Mouse (Mus musculus) kidney, adult 11 months (tissue): ENCODE results near the gene Urgcp.
"Not testable (repeated sequence)": the region's sequence is repeated elsewhere in the genome, so short reads cannot be mapped to it uniquely, and the experiment has no call there.

Source experiments
- DNase-seq: peaks from one replicate; pipeline ENCODE4 v3.0.0; 2022

The Urgcp gene

DNA sequence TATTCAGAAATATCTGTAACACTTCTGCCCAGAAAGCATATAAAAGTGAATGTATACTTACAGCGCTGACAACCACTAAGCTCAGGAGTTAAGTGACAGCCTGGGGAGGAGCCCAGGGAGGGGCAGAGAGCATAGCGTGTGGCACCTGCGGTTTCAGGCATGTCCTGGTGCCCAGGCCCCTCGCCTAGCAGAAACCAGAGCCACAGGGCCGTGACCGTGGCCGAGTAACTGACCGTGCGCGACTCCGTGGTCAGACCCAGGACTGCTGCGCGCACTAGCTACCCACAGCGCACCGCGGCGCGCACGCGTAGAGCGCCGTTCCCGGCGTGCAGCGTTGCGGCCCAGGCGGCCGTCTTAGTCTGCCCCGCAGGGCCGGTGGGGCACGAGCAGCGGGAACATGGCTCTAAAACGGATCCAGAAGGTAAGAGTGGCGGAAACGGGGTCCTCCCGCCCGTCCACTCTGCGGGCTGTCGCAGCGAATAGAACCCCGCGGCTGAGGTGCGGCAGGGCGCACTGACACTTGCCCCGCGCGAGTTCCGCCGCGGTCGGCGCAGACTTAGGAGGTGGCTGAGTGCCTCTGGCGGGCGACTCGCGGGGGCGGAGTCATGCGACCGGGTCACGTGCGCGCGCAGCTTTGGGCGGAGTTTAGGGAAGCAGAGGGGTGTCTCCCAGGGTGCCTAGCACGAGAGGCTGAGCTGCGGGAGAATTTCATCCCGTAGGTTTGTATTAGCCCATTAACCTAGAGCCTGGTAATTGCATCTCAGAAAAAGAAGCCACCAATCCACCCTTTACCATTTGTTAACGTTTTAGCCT is at the start of gene Urgcp:
Urgcp (minus strand) TSS at position 557 of the 813 bp plus-strand sequence.
- peak; percentile 92 for DNase-seq

DNA sequence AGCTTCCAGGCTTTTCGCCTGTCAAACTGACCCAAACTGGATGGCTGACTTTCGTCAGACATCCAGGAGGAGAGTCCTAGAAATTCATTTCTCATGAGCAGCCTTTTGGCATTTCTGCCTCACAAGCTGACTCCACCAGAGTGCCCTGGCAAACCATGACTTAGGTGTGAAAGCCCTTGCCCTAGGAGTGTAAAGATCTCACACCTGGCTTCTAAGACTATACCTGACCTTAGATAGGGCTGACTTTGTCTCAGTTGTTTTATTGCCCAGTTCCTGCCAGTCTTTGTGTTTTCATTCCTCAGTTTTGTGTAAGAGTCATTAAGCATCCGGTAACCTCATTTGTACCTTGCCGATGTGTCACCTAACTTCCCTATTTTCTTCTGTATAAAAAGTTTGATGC is 47.3 kb upstream of the Urgcp start:
- not testable (repeated sequence) for DNase-seq

DNA sequence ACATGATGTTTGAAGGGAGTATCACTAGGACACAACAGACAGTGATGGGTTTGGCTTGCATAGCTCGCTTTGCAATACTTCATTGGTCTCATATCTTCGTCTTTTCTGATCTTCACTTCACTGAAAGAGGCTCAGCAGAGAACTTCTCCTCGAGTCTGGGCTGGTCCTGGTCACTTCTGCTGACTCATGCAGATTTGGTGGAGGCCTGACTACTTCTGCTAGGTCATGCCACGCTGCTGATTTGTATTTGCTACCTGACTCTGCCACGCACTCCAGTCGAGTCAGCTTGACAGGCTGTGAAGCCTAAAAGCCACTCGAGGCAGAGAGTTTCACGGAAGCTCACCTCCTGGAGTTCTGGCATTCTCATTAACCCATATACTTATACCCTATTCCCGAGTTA is 45.8 kb upstream of the Urgcp start:
- DNase-seq, result no peak

DNA sequence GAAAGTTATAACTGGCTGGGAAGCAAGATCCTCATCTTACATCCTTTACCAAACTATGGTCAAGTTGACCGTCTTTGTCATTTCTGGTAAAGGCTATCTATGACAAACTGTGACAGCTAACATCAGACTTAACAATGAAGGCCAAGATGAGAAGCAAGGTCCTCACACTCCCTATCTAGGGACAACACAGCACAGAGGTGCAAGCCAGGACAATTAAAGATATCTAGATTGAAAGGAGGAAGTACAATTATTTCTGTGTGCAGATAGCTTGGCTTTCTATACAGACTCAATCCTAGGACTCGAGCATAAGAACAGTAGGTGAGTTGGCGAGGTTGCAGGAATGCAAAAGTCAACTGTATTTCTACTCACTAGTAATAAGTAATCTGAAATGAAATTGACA is 43.5 kb upstream of the Urgcp start:
- DNase-seq, result no peak

DNA sequence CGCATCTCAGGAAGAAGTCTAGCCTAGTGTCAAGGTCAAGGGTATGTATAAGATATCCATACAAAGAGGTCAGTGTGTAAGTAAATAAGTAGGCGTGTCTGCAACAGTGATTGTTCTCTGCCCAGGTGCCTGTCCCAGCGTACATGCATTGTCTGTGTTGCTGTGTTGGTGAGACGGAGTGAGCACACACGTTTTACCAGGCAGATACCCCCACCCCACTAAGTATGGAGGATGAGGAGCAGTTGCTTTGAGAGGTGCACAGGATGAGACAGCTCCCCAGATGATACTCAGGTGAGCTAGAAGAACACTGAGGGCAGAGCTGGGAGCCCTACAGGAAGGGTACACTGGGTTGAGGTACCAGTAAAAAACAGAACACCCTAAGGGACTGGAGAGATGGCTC is 42.0 kb upstream of the Urgcp start:
- no peak for DNase-seq

DNA sequence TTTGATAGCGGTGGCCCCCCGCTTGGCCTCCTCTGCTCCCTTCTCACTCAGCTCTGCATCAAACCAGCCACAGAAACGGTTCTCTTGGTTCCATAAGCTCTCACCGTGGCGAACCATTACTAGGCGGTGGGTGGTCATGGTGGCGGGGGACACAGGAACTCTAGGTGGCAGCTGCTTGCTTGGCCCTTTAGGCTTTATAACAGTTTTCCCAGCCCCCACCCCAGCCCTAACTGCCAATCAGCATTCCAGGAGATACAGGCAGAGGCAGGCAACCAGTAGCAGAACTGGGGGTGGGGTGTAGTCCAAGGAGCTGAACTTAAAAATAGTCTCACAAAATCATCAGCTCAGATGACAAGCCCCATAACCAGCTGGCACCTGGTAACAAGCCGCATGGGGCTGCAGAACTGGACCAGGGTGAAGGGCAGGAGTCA is 41.4 kb upstream of the Urgcp start, which contains the start of gene Pgam2:
Pgam2 (minus strand) TSS at position 183 of the 431 bp plus-strand sequence.
- DNase-seq, result peak; percentile 52

DNA sequence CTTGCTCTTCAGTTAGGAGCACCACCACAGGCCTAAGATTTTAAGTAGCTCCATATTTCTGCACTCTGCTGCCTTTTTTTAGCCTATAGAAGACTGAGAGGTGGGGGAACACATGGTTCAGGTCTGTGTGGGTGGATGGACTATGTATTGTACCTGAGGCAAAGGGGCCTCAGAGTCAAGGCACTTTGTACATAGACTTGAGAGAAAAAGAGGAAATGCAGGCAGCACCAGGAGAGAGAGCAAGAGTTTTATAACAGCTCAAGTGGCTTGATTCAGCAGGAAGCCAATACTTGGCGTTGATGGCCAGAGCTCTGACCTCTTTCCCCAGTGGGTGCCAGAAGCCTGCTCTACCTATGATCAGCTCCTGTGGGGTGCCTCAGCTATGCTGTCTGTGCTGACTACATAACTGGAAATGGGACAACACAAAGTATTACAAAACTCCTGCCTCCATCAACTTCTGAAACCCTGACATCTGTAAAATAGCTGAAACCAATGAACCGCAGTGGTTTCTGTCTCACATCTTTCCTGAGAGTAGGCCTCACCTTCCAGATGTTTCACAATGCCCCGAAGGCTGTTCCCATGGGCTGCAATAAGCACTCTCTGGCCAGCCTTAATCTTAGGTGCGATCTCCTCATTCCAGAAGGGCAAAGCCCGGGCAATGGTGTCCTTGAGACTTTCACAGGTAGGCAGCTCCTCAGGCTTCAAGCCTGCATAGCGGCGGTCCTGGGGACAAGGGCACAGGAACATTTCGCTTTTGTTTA is 40.5 kb upstream of the Urgcp start:
- DNase-seq, result peak; percentile 38

DNA sequence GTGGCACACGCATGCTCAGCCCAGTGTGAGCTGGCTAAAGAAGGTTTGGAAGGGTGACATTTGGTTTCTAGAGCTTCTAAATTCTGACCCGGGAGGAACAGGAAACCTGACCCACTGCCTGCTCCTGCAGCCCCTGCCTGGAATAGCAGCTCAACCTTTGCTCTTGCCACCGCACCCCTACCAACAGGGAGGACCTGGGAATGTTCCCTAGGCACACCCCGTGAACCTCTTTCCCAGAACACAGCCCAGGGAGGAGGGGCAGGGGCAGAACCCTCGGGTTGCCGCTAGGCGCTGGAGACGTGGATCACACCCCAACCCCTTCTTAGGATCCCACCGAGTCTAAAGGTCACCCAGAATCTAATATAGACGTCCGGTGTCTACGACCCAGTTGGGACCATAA is 39.8 kb upstream of the Urgcp start:
- no peak for DNase-seq

DNA sequence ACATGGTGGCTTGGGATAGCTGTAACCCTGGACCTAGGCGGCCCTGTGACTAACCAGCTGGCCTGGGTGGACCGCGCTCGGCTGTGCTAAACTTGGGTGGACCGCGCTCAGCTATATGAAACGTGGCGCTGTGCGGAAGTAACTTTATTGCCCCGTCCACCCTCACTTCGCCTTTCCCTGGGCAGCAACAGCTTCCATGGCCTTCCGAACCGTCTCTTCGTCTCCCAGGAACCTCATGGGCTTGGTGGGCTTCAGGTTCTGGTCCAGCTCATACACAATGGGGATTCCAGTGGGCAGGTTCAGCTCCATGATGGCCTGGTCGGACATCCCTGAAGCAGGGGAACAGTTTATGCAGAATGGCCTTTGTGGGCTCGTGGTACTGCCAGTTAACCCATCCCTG is 39.3 kb upstream of the Urgcp start:
- no peak for DNase-seq

DNA sequence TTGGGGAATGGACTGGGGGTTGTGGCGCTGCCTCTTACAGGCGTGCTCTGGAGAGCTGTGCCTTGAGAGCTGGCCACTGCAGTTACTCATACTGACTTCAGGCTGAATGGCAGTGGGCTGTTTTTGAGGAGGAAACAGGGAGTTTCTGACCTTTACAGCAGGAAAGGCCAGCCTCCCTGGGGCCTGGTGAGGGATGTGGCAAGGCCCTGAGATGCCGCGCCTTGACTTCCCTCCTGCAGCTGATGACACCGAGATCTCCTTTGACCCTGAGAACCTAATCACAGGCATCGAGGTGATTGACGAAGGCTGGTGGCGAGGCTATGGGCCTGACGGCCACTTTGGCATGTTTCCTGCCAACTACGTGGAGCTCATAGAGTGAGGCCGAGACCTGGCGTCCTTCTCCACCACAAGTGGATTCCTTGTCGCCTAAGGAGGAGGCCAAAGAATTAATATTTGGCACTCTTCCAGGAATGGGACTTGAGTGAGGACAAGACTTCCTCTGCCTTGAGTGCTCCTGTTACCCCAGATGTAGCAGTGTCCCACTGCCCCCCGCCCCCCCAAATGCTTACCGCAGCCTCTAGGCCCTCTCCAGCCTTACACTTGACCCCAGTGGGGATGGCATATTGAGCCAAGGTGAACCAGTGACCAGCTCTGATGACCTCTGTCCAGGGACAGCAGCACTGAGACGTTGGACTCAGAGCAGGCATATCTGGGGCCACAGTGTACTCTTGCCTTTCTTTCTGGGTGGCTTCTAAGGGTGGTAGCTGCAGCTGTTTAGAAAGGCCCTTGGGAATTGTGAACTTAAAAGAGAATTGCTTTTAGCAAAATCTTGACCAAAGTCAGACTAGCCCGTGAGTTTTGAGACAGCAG is 37.7 kb upstream of the Urgcp start:
- DNase-seq, result no peak

DNA sequence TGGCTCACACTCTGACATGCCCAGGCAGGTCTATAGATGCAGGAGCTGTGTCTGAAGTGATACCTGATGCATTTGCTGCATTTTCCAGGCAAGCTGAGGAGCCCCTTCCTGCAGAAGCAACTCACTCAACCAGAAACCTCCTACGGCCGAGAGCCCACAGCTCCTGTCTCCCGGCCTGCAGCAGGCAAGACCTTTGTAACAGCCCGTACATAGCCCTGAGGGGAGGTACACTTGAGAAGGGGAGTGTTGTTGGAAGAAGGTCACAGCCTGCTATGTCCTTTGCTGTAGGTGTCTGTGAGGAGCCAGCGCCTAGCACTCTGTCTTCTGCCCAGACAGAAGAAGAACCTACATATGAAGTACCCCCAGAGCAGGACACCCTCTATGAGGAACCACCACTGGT is 35.8 kb upstream of the Urgcp start:
- no peak for DNase-seq

DNA sequence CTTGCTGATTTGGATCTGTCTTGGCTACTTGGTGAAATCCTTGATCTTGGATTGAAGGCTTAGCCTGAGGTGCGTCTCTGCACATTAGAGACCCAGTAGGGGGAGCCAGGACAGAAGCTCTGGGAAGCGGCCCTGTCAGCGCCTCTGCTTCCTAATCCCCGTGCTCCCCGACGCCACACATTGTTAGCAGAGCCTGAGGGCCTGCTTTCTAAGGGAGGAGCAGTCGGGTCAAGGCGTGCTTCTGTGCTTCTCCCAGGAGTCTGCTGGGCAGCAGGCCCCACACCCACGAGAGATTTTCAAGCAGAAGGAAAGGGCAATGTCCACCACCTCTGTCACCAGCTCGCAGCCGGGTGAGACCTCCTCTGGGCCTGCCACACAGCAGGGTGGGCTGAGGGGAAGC is 35.2 kb upstream of the Urgcp start:
- DNase-seq, result no peak

DNA sequence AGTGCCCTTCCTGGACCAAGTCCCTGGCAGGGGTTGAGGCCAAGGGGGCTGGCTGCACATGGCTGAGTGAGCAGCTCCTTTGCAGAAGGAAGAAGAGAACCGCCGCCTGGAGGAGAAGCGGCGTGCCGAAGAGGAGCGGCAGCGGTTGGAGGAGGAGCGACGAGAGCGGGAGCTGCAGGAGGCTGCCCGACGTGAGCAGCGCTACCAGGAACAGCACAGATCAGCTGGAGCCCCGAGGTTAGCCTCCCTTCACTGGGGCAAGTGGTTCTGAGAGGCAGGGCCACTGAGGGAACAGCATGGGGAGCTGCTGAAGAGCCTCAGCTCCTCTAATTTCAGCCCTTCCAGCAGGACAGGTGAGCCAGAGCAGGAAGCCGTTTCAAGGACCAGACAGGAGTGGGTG is 34.8 kb upstream of the Urgcp start:
- DNase-seq, result no peak

DNA sequence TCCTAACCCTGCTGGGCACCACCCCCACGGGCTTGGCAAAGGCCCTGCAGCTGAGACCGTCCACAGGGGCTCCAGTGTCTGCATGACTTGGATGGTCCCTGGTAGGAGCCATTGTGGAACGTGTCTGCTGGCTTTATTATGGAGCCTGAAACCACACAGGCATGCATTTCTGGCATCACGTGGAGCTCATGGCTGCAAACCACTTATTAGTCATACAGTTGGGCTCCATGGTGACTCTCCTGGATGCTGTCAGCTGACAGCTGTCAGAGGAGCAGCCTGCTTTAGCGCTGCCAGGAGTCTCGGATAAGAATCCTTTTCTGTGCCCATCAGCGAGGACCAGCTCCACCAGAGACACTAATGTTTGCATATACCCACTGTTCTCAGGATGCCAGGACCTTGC is 33.5 kb upstream of the Urgcp start:
- no peak for DNase-seq

DNA sequence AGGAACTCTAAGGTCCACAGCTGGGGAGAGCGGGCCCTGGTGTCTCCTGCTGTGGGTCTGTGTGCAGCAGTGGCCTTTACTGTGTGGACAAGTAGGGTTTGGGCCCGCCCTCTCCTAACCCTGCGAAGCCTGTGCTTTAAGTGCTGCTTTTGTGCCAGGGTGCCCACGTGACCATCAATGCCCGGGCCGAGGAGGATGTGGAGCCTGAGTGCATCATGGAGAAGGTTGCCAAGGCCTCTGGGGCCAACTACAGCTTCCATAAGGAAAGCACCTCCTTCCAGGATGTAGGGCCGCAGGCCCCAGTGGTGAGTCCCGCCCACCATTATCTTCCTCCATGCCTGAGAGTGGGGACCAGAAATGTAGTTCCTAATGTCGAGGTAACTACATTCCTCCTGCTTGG is 33.1 kb upstream of the Urgcp start:
- no peak for DNase-seq

DNA sequence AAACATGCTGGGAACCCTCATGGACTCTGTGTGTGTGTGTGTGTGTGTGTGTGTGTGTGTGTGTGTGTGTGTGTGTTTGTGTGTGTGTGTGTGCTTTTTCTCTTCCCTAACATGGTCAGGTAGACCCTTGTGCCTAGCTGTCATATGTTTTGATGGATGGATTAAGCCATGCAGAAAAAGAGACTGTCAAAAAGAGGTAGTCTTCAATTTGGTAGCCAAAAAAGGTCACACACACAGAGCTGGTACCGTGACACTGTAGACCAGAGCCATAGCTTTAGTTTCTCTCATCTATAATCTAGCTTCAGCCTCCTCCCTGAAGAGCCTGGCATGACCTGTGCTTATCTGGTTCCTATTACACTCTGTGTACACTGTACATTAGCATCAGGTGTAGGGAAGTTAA is 28.3 kb upstream of the Urgcp start:
- DNase-seq, result no peak

DNA sequence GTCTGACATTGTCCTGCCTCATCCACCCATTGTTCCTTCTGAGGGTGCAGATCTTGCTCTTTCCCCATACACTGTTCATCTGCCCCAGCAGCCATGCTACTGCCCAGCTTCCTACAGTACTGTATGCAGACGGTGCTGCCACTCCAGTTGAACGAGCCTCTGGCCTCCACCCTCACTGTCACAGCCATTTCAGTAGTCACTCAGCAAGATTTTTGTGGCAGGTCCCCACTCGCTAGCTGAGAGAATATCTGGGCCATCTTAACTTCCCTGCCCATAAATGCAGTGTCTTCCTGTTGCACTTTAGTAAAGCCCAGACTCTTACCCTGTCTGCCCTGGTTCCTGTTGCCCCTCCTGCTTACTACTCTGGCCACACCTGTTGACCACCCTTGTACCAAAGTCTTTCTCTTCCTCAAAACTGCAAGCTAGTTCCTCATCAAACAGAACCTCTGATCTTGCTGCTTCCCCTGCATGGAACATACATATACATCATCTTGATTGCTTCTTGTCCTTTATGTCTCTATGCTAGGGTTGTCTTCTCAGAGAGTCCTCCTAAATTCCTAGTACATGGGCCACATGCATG is 27.7 kb upstream of the Urgcp start:
- DNase-seq, result no peak

DNA sequence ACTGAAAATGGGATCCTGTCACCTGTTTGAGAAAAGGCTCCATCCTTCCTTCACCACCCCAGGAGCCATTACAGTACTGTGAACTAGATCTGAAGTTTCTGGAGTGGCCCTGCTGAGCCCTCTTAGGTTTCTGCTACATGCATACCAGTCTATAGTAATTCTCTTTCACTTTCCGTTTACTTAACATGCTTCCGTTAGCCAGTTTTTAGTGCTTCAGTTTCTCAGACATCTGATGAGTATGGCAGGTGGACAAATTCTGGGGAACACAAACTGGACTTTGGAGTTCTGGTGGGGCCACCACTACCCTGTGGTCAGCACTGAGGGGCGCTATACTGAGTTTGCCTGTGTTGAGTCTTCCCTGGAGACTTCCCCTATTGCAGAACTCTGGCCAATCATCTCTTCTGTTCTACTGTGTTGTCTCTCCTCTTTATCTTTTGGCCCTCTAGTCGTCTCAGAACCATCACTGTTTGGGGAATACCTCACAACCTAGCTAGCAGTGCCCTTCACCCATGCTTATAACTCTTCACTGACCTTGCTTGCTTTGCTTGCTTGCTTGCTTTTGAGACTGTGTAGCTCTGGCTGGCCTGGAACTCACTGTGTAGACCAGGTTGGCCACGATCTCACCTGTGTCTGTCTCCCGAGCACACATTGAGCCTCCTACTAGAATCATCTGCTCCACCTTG is 27.0 kb upstream of the Urgcp start:
- no peak for DNase-seq

DNA sequence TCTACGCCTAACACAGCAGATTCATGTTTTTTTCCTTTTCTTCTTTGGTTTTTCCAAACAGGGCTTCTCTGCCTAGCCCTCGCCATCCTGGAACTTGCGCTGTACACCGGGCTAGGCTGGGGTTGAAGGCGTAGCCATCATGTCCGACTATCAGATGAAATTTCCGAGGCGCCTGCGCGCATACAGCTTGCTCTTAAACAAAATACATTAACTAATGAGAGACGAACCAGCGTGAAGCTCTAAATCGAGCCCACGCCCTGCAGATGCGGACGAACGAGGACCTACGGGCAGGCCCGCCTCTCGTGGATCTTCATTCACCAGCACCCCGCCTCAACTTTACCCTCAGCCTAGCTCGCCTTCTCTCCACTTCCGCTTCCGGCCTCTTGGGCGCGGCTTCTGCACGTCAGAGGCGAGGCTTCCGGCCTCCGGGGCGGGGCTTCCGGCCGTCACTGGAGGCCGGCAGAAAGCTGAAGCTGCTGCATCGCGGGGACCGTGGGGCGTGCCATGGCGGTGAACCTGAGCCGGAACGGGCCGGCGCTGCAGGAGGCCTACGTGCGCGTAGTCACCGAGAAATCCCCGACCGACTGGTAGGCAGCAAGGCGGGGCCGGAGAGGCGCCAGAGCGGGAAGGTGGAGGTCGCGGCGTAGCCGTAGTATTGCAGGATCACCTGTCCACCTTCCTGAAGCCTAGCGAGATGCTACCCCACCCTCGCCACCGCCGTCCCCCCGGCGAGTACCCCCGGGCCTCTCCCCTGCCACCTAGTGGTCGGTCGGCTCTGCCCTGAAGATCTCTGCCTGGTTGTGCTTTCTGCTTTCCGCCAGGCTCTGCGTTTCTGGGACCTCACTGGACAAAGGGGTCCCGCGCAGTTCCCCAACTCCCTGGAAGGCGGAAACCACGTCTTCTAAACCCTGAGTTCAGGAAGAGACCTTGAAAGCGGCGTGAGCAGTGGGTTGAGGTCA is 26.2 kb upstream of the Urgcp start, which contains the start of gene Dbnl:
Dbnl (plus strand) TSS at position 433 of the 959 bp plus-strand sequence.
- DNase-seq, result peak; percentile 96

DNA sequence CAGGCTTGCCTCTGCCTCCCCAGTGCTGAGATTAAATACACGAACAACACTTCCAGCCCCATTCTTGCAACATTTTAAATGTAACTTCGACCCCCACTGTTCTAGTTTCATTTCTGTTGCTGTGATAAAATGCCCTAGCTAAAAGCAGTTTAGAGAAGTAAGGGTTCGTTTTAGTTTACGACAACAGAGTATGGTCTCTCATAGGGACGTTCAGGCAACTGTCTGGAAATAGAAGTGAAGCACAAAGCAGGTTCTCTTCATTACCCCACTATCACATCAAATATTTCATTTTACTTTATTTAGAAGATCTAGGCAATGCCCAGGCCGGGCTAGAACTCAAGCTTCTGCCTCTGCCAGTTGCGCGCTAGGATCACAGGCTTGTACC is 25.5 kb upstream of the Urgcp start:
- DNase-seq, result no peak

DNA sequence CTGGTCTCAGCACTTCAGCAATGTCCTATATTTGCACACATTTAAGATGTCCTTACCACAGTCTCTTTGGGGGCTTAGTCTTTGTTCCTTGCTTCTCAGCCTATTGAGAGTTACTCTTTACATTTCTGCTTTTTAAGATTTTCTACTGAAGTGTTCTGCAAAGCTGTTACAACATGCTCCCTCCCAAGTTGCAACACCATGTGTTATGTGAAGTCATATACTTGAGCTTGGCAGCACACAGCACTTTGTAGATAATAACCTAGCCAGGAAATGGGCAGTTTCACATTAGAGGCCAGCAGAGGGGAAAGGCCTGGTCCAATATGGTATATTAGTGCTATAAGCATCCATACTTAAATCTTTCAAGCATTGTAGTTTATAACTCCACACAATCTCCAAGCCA is 23.6 kb upstream of the Urgcp start:
- DNase-seq, result no peak
